Mouse (Mus musculus): Measurements from ENCODE around the gene Pard3b.

DNA sequence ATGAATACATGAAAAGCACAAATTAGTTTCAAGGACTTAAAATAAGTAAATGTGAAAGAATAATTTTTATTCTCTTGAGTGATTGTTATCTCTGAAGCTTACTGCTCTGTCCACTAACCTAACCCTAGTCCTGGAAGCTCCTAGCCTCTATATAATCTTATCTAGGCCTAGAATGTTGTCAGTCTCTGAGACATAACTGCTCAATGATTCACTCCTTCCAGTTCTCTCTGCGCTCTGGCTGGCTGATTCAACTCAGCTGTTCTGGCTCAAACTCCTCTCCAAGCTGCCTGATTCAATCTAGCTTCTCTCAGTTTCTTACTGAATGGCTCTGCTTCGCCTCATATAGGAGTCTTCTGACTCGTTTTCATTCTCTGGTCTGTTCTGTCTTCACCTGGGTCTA lies 798.9 kb downstream of the Pard3b start:
- TF ChIP-seq GATA1 (IDR thresholded peaks at IDR 0.05; ENCODE audit: borderline replicate concordance, low read length), result no peak
- TF ChIP-seq FLI1 (IDR thresholded peaks at IDR 0.05; ENCODE audit: low read length), result no peak

Measured in megakaryocyte, embryonic 14.5 days (primary cell).